12 mouse cellular contexts compared by ENCODE assay signal in genomic region chr8:125212619-125213167, GRCm38 (mm10).
"Had no signal": no experiment of that assay in that cellular context is flagged by ENCODE, and none has a peak within 500 bp of the region (broad histone marks: within the 10 kb centered on the region; RNA-seq: fewer than 3 reads in every experiment).

No protein-coding gene starts in this region.

- H3K4me3 ChIP-seq: liver, embryonic 13.5 days; stomach, embryonic 15.5 days had no signal

- H3K4me1 ChIP-seq: liver, embryonic 13.5 days had no signal

- H3K27ac ChIP-seq: kidney, postnatal 0 days; liver, embryonic 13.5 days; stomach, embryonic 15.5 days had no signal

- H3K9me3 ChIP-seq: liver, embryonic 13.5 days; stomach, embryonic 15.5 days had no signal

- H3K27me3 ChIP-seq: liver, embryonic 13.5 days; stomach, embryonic 15.5 days had no signal

- DNase-seq: kidney, postnatal 25 days; left cerebral cortex, postnatal 4 days; liver, embryonic 13.5 days; lung, adult 2 months; lung, postnatal 14 days; midbrain, embryonic 14.5 days; right cerebral cortex, adult 18-20 months; right cerebral cortex, postnatal 25 days; spleen, adult 18-20 months; thymus, postnatal 25 days had no signal

- H3K36me3 ChIP-seq: liver, embryonic 13.5 days; stomach, embryonic 15.5 days had no signal
